Mouse (Mus musculus): Measurements from ENCODE around the gene Gm3298. TPM values are rescaled to one million over a fixed set of nuclear protein-coding genes. Genes with fewer than 3 reads are reported as not detected.
"Not testable (repeated sequence)": the region's sequence is repeated elsewhere in the genome, so short reads cannot be mapped to it uniquely, and the experiment has no call there.

Gene Gm3298
- not detected in 2 replicates for total RNA-seq (2015)
- total RNA-seq (2017) = not detected in 2 replicates

- not testable (repeated sequence) for ATAC-seq (replicated peaks; ENCODE audit: poor library complexity)
These were observed at the start of gene Gm3298 for GRCm38 (mm10) chr14:5015591-5015990. Gene Gm3298, plus strand, starts transcription at chr14:5015891.

- ATAC-seq (replicated peaks; ENCODE audit: poor library complexity) = not testable (repeated sequence)
These were observed 32.1 kb upstream of the Gm3298 start, which contains the start of gene Gm8297 for GRCm38 (mm10) chr14:4983635-4984034. Gene Gm8297, plus strand, starts transcription at chr14:4983935.

DNA sequence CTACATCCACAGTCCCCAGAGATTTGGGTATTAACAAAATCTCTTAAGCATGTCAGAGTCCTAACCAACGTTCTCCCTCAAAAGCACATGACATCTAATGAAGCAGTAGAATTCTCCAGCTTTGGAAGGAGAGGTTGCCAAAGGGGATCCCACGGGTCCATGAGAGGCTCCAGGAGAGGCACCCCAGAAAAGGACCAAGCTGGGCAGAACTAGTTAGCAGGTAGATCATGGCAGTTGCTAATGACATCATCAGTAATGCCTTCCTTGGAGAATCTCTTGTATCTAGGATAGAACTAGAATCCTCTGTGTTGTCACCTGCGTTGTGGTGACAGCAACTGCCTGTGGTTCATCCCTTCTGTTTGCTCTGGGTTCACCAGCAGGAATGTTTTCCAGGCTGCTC, 34.6 kb downstream of the Gm3298 start, which contains the start of gene 4930555G01Rik:
TSS of gene 4930555G01Rik (plus strand) at position 301 of the 400 bp plus-strand sequence.
- ATAC-seq (replicated peaks; ENCODE audit: poor library complexity) = not testable (repeated sequence)

Other genes starting within 250 kb of the Gm3298 start
- not detected in 2 replicates for gene Gm9602, start 239.6 kb upstream of the Gm3298 start, total RNA-seq (2015)
- gene Gm9602, start 239.6 kb upstream of the Gm3298 start, total RNA-seq (2017) = not detected in 2 replicates
- not detected in 2 replicates for gene Gm3269, start 177.8 kb upstream of the Gm3298 start, total RNA-seq (2015)
- not detected in 2 replicates for gene Gm3269, start 177.8 kb upstream of the Gm3298 start, total RNA-seq (2017)
- gene Gm3264, start 160.3 kb upstream of the Gm3298 start, total RNA-seq (2015) = not detected in 2 replicates
- not detected in 2 replicates for gene Gm3264, start 160.3 kb upstream of the Gm3298 start, total RNA-seq (2017)
- not detected in 2 replicates for gene Gm3278, start 123.5 kb upstream of the Gm3298 start, total RNA-seq (2015)
- gene Gm3278, start 123.5 kb upstream of the Gm3298 start, total RNA-seq (2017) = not detected in 2 replicates
- gene Gm8297, start 32.0 kb upstream of the Gm3298 start, total RNA-seq (2015) = not detected in 2 replicates
- not detected in 2 replicates for gene Gm8297, start 32.0 kb upstream of the Gm3298 start, total RNA-seq (2017)
- gene 4930555G01Rik, start 34.7 kb downstream of the Gm3298 start, total RNA-seq (2015) = not detected in 2 replicates
- not detected in 2 replicates for gene 4930555G01Rik, start 34.7 kb downstream of the Gm3298 start, total RNA-seq (2017)
- 0.25 TPM in 1 of 2 replicates, not detected in the other for gene Gm8281, start 55.1 kb downstream of the Gm3298 start, total RNA-seq (2015)
- gene Gm8281, start 55.1 kb downstream of the Gm3298 start, total RNA-seq (2017) = not detected in 2 replicates
- gene Gm8279, start 115.6 kb downstream of the Gm3298 start, total RNA-seq (2015) = not detected in 2 replicates
- not detected in 2 replicates for gene Gm8279, start 115.6 kb downstream of the Gm3298 start, total RNA-seq (2017)
- gene Gm3317, start 148.6 kb downstream of the Gm3298 start, total RNA-seq (2015) = not detected in 2 replicates
- gene Gm3317, start 148.6 kb downstream of the Gm3298 start, total RNA-seq (2017) = not detected in 2 replicates
- not detected in 2 replicates for gene Gm8271, start 169.9 kb downstream of the Gm3298 start, total RNA-seq (2015)
- not detected in 2 replicates for gene Gm8271, start 169.9 kb downstream of the Gm3298 start, total RNA-seq (2017)
- gene Gm3526, start 244.7 kb downstream of the Gm3298 start, total RNA-seq (2015) = not detected in 2 replicates
- gene Gm3526, start 244.7 kb downstream of the Gm3298 start, total RNA-seq (2017) = not detected in 2 replicates